Mouse (Mus musculus) heart, postnatal 0 days (tissue): ENCODE data around the gene Plekhd1. TPM values are rescaled to one million over a fixed set of nuclear protein-coding genes. Genes with fewer than 3 reads are reported as not detected.

Experiments used
- ATAC-seq: fragments of 200-750 bp; cut with Nextera tagmentation; 2 replicates; pipeline ENCODE4 v1.8.0; 2017; ENCODE audit warnings: low read depth, moderate number of reproducible peaks, moderate library complexity; ENCODE audit not compliant: insufficient read depth
- DNase-seq: peaks from one replicate; pipeline ENCODE4 v3.0.0-alpha.2; 2016; ENCODE audit warnings: low spot score
- H3K27ac ChIP-seq: fragments of 300-500 bp; sonication (generic); 2 replicates; pipeline ENCODE4 v1.5.1; 2014; ENCODE audit warnings: low read depth, mild to moderate bottlenecking
- H3K27me3 ChIP-seq: fragments of 300-500 bp; sonication (generic); 2 replicates; pipeline ENCODE4 v1.6.1; 2014; ENCODE audit warnings: low read length, mixed read lengths; ENCODE audit not compliant: control insufficient read depth, insufficient read depth
- H3K36me3 ChIP-seq: fragments of 300-500 bp; sonication (generic); replicated peaks from 2 replicates; pipeline ENCODE4 v1.6.1; 2014; ENCODE audit warnings: low read length, mixed read lengths; ENCODE audit not compliant: control insufficient read depth, insufficient read depth
- H3K4me1 ChIP-seq: fragments of 300-500 bp; sonication (generic); 2 replicates; pipeline ENCODE4 v1.6.1; 2014; ENCODE audit warnings: antibody characterized with exemption; ENCODE audit not compliant: control insufficient read depth, insufficient read depth
- H3K4me2 ChIP-seq: fragments of 300-500 bp; sonication (generic); 2 replicates; pipeline ENCODE4 v1.6.1; 2014; ENCODE audit warnings: low read depth, mild to moderate bottlenecking, low read length, moderate library complexity
- H3K4me3 ChIP-seq: fragments of 300-500 bp; sonication (generic); 2 replicates; pipeline ENCODE4 v1.5.1; 2014; ENCODE audit warnings: low read depth, low read length
- H3K9ac ChIP-seq: fragments of 300-500 bp; sonication (generic); replicated peaks from 2 replicates; pipeline ENCODE4 v1.6.1; 2014; ENCODE audit warnings: low read depth, low read length, mixed read lengths
- H3K9me3 ChIP-seq: fragments of 300-500 bp; sonication (generic); replicated peaks from 2 replicates; pipeline ENCODE4 v1.6.1; 2016; ENCODE audit warnings: low read length; ENCODE audit not compliant: control insufficient read depth
- CTCF ChIP-seq: IDR thresholded peaks from 2 replicates; pipeline ENCODE4 v1.5.1; 2016; ENCODE audit warnings: antibody characterized with exemption, control low read depth, low read depth
- EP300 ChIP-seq: IDR thresholded peaks from 2 replicates; pipeline ENCODE4 v1.6.1; 2016; ENCODE audit warnings: antibody characterized with exemption, low read depth
- WGBS: fragments of 180-500 bp; shearing (Covaris S2); extraction: QIAGEN DNeasy Blood & Tissue Kit; methylation state at CpG from one replicate; pipeline ENCODE4 v1.1.7; 2014; 5-methylcytosine and 5-hydroxymethylcytosine counted together
- polyA plus RNA-seq: library from polyadenylated mRNA; unstranded; fragments of >200 nt; fragmentation: Nextera tagmentation; extraction: Ambion mirVana; gene quantifications from 2 replicates; pipeline ENCODE4 v1.2.1, GENCODE M21; 2015
- total RNA-seq: library from RNA; depleted of rRNA; stranded (reverse); fragments of >200 nt; gene quantifications from 2 replicates; pipeline ENCODE4 v1.2.3, GENCODE M21; 2014; ENCODE audit warnings: low replicate concordance

Plekhd1 gene
- total and polyA plus RNA-seq, 2 experiments from 2014 or later: 0.19 to 2.3 TPM

GRCm38 (mm10) chr12:80730567-80730966, 38.2 kb downstream of the Plekhd1 start:
- no peak overlapping the region for H3K4me3 ChIP-seq
- 6% methylated on average over 9 of the region's 9 CpGs for WGBS
- H3K36me3 ChIP-seq: no peaks in the 10 kb centered on the region
- peak; percentile 89 for ATAC-seq
- H3K27me3 ChIP-seq: 0 out of 2 replicates have a peak, but pooled peaks cover 8% of the 10 kb centered on the region
- H3K4me2 ChIP-seq: peak overlapping the region; percentile 43; the same call in 1 of the 2 replicates
- no peaks in the 10 kb centered on the region for H3K9me3 ChIP-seq
- H3K27ac ChIP-seq: no peak overlapping the region
- peak; percentile 81 for DNase-seq
- no peaks in the 10 kb centered on the region for H3K4me1 ChIP-seq
- TF ChIP-seq CTCF: peak; percentile 87
- no peak for TF ChIP-seq EP300
- H3K9ac ChIP-seq: no peak overlapping the region

- Histone ChIP-seq H3K4me1 (no peaks in the 10 kb centered on the region), H3K9ac (no peak overlapping the region), H3K9me3 (no peaks in the 10 kb centered on the region), H3K4me3 (no peak overlapping the region), H3K27me3 (0 out of 2 replicates have a peak, but pooled peaks cover 14% of the 10 kb centered on the region), H3K4me2 (no peak overlapping the region), H3K36me3 (no peaks in the 10 kb centered on the region), H3K27ac (no peak overlapping the region)
- DNase-seq (no peak), ATAC-seq (no peak)
- WGBS: 54% methylated on average over 13 of the region's 13 CpGs
- no peak for TF ChIP-seq EP300
- no peak for TF ChIP-seq CTCF
Observed at GRCm38 (mm10) chr12:80734526-80735470, 42.4 kb downstream of the Plekhd1 start.

- Histone ChIP-seq H3K4me2 (no peak overlapping the region), H3K4me3 (no peak overlapping the region), H3K36me3 (no peaks in the 10 kb centered on the region), H3K27ac (no peak overlapping the region), H3K4me1 (no peaks in the 10 kb centered on the region), H3K9ac (no peak overlapping the region), H3K27me3 (peaks cover 25% of the 10 kb centered on the region), H3K9me3 (no peaks in the 10 kb centered on the region)
- TF ChIP-seq EP300 (no peak), CTCF (no peak)
- DNase-seq (no peak), ATAC-seq (no peak)
- WGBS: 28% methylated on average over 13 of the region's 13 CpGs
Observed at GRCm38 (mm10) chr12:80736464-80737282, 44.3 kb downstream of the Plekhd1 start.

DNA sequence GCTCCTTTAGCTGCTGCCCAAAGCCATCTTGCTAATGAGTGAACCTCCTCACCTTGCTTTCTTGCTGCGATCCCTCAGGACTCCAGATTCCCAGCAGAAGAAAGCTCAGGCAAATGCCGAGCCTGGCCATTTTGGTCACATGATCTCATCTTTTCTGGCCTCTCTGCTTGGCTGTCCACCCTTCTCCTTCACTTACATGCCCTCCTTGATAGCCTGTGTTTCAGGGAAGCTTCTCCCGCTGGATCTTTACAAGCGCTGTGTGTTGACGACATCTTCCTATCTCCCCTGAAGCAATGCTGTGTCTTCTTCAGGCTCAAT, 44.9 kb downstream of the Plekhd1 start:
- Histone ChIP-seq H3K27me3 (peaks cover 25% of the 10 kb centered on the region), H3K27ac (no peak overlapping the region), H3K36me3 (no peaks in the 10 kb centered on the region), H3K4me2 (no peak overlapping the region), H3K9me3 (no peaks in the 10 kb centered on the region), H3K9ac (no peak overlapping the region), H3K4me1 (no peaks in the 10 kb centered on the region), H3K4me3 (no peak overlapping the region)
- TF ChIP-seq CTCF: no peak
- TF ChIP-seq EP300: no peak
- WGBS: 45% methylated on average over 5 of the region's 5 CpGs
- DNase-seq (no peak), ATAC-seq (no peak)

- Histone ChIP-seq H3K27me3 (peaks cover 25% of the 10 kb centered on the region), H3K4me1 (no peaks in the 10 kb centered on the region), H3K4me3 (no peak overlapping the region), H3K9me3 (no peaks in the 10 kb centered on the region), H3K9ac (no peak overlapping the region), H3K27ac (no peak overlapping the region), H3K36me3 (no peaks in the 10 kb centered on the region), H3K4me2 (no peak overlapping the region)
- 33% methylated on average over 9 of the region's 9 CpGs for WGBS
- ATAC-seq: no peak
- DNase-seq: no peak
- no peak for TF ChIP-seq EP300
- TF ChIP-seq CTCF: peak; percentile 25
Observed at GRCm38 (mm10) chr12:80739482-80739881, 47.1 kb downstream of the Plekhd1 start.
